Mouse (Mus musculus) CD8-positive naive resting alpha-beta T cell, adult 2 months (primary cell): ENCODE measurements around the gene Upb1.
"Not testable (repeated sequence)": the region's sequence is repeated elsewhere in the genome, so short reads cannot be mapped to it uniquely, and the experiment has no call there.

ENCODE experiments used
- DNase-seq, 2 experiments: peaks; one replicate each; pipeline ENCODE4 v3.0.0; 2022; ENCODE audit warnings: low read depth in 2 of 2, low spot score in 2 of 2

Upb1 gene

GRCm38 (mm10) chr10:75400958-75401357, at the start of gene Upb1:
Upb1 (plus strand) TSS chr10:75401115.
- DNase-seq: no peak

- DNase-seq: no peak
Measured at GRCm38 (mm10) chr10:75352541-75352940, 48.4 kb upstream of the Upb1 start.

- not testable (repeated sequence) for DNase-seq
Measured at GRCm38 (mm10) chr10:75353838-75354241, 47.1 kb upstream of the Upb1 start.

GRCm38 (mm10) chr10:75355341-75355740, 45.6 kb upstream of the Upb1 start:
- DNase-seq: no peak

GRCm38 (mm10) chr10:75364214-75364690, 36.7 kb upstream of the Upb1 start:
- DNase-seq: not testable (repeated sequence)

GRCm38 (mm10) chr10:75364796-75365195, 36.1 kb upstream of the Upb1 start:
- DNase-seq: no peak

GRCm38 (mm10) chr10:75365231-75365633, 35.7 kb upstream of the Upb1 start:
- DNase-seq: peak; percentile 12 to 19

GRCm38 (mm10) chr10:75373655-75374351, 27.1 kb upstream of the Upb1 start:
- not testable (repeated sequence) for DNase-seq

- no peak for DNase-seq
Measured at GRCm38 (mm10) chr10:75378688-75379087, 22.2 kb upstream of the Upb1 start.

GRCm38 (mm10) chr10:75390156-75390555, 10.8 kb upstream of the Upb1 start:
- no peak for DNase-seq

GRCm38 (mm10) chr10:75390832-75391231, 10.1 kb upstream of the Upb1 start:
- no peak for DNase-seq

GRCm38 (mm10) chr10:75394796-75395195, 6.1 kb upstream of the Upb1 start:
- DNase-seq: no peak

- DNase-seq: no peak
Measured at GRCm38 (mm10) chr10:75396966-75397365, 3.9 kb upstream of the Upb1 start.

- DNase-seq: peak in 1 of 2 experiments; percentile 8
Measured at GRCm38 (mm10) chr10:75405916-75406315, 5.0 kb downstream of the Upb1 start.

- no peak for DNase-seq
Measured at GRCm38 (mm10) chr10:75406755-75407154, 5.8 kb downstream of the Upb1 start.

- DNase-seq: no peak
Measured at GRCm38 (mm10) chr10:75407741-75408140, 6.8 kb downstream of the Upb1 start.

- not testable (repeated sequence) for DNase-seq
Measured at GRCm38 (mm10) chr10:75411343-75412113, 10.6 kb downstream of the Upb1 start.

GRCm38 (mm10) chr10:75412114-75413103, 11.5 kb downstream of the Upb1 start:
- DNase-seq: no peak

- DNase-seq: no peak
Measured at GRCm38 (mm10) chr10:75414925-75415324, 14.0 kb downstream of the Upb1 start.

- DNase-seq: peak in 1 of 2 experiments; percentile 34
Measured at GRCm38 (mm10) chr10:75417363-75418042, 16.6 kb downstream of the Upb1 start.
